Mouse (Mus musculus) stomach, embryonic 16.5 days (tissue): ENCODE results near the gene Sbf2. TPM values are rescaled to one million over a fixed set of nuclear protein-coding genes. Genes with fewer than 3 reads are reported as not detected.
A peak's percentile ranks its signal among the peaks of the same experiment; 100 is the strongest.
"Not testable (repeated sequence)": the region's sequence is repeated elsewhere in the genome, so short reads cannot be mapped to it uniquely, and the experiment has no call there.

Experiments
- ATAC-seq: fragments of 200-750 bp; cut with Nextera tagmentation; 2 replicates; pipeline ENCODE4 v1.8.0; 2017; ENCODE audit warnings: moderate number of reproducible peaks, moderate TSS enrichment; ENCODE audit not compliant: insufficient read depth, low FRiP score
- H3K27ac ChIP-seq: fragments of 300-500 bp; sonication (generic); 2 replicates; pipeline ENCODE4 v1.5.1; 2014; ENCODE audit warnings: low read length
- H3K27me3 ChIP-seq: fragments of 300-500 bp; sonication (generic); 2 replicates; pipeline ENCODE4 v1.6.1; 2014; ENCODE audit warnings: low read length, control low read depth, mixed read lengths; ENCODE audit not compliant: control insufficient read depth, insufficient read depth
- H3K36me3 ChIP-seq: fragments of 300-500 bp; sonication (generic); 2 replicates; pipeline ENCODE4 v1.6.1; 2014; ENCODE audit warnings: low read length; ENCODE audit not compliant: control insufficient read depth, insufficient read depth
- H3K4me1 ChIP-seq: fragments of 300-500 bp; sonication (generic); 2 replicates; pipeline ENCODE4 v1.6.1; 2014; ENCODE audit warnings: low read length, control low read depth, mixed read lengths; ENCODE audit not compliant: control insufficient read depth, insufficient read depth
- H3K4me2 ChIP-seq: fragments of 300-500 bp; sonication (generic); 2 replicates; pipeline ENCODE4 v1.6.1; 2014; ENCODE audit warnings: low read depth, low read length, mixed read lengths
- H3K4me3 ChIP-seq: fragments of 300-500 bp; sonication (generic); replicated peaks from 2 replicates; pipeline ENCODE4 v1.5.1; 2014; ENCODE audit warnings: mild to moderate bottlenecking, low read length
- H3K9ac ChIP-seq: fragments of 300-500 bp; sonication (generic); 2 replicates; pipeline ENCODE4 v1.6.1; 2014; ENCODE audit warnings: low read length
- H3K9me3 ChIP-seq: fragments of 300-500 bp; sonication (generic); replicated peaks from 2 replicates; pipeline ENCODE4 v1.6.1; 2016; ENCODE audit warnings: low read length, control low read depth; ENCODE audit not compliant: control insufficient read depth
- WGBS: fragments of 180-500 bp; shearing (Covaris S2); extraction: QIAGEN DNeasy Blood & Tissue Kit; methylation state at CpG from one replicate; pipeline ENCODE4 v1.1.7; 2014; 5-methylcytosine and 5-hydroxymethylcytosine counted together
- polyA plus RNA-seq: library from polyadenylated mRNA; unstranded; fragments of >200 nt; fragmentation: Nextera tagmentation; extraction: Ambion mirVana; gene quantifications from 2 replicates; pipeline ENCODE4 v1.2.1, GENCODE M21; 2015

The Sbf2 gene
- polyA plus RNA-seq, 1 experiment from 2014 or later, result 31.6 TPM

DNA sequence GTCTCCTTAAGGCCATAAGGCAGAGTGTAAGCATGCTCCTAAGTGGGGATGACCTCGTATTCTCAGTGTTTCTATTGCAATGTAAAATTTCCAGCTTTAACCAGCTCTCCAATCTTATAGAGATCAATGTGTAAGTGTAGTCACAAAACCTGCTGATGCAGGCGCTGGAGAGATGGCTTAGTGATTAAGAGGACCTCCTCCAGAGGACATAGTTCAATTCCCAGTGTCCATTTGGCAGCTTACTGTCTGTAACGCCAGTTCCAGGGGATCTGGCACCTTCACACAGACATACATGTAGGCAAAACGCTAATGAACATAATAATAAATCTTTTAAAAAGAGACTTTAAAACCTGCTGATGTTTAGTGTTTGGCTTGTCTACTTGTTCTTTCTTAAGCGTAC lies 200.4 kb downstream of the Sbf2 start:
- Histone ChIP-seq H3K27me3 (no peaks in the 10 kb centered on the region), H3K4me2 (no peak overlapping the region), H3K4me3 (no peak overlapping the region), H3K9me3 (no peaks in the 10 kb centered on the region), H3K9ac (no peak overlapping the region), H3K27ac (no peak overlapping the region), H3K4me1 (no peaks in the 10 kb centered on the region), H3K36me3 (no peaks in the 10 kb centered on the region)
- no peak for ATAC-seq
- 88% methylated on average over 5 of the region's 5 CpGs for WGBS

- no peaks in the 10 kb centered on the region for H3K27me3 ChIP-seq
- H3K9ac ChIP-seq, result no peak overlapping the region
- ATAC-seq, result no peak
- no peaks in the 10 kb centered on the region for H3K4me1 ChIP-seq
- H3K36me3 ChIP-seq, result peaks cover 8% of the 10 kb centered on the region; the same call in 1 of the 2 replicates
- no peak overlapping the region for H3K27ac ChIP-seq
- no peak overlapping the region for H3K4me2 ChIP-seq
- H3K9me3 ChIP-seq, result no peaks in the 10 kb centered on the region
- WGBS, result 63% methylated on average over 1 of the region's 1 CpGs
- H3K4me3 ChIP-seq, result no peak overlapping the region
Observed at GRCm38 (mm10) chr7:110402092-110402491, 212.6 kb downstream of the Sbf2 start.

- Histone ChIP-seq H3K36me3 (peaks cover 5% of the 10 kb centered on the region; the same call in 1 of the 2 replicates), H3K27me3 (no peaks in the 10 kb centered on the region), H3K27ac (no peak overlapping the region), H3K4me1 (no peaks in the 10 kb centered on the region), H3K4me2 (no peak overlapping the region), H3K9me3 (no peaks in the 10 kb centered on the region), H3K4me3 (no peak overlapping the region), H3K9ac (no peak overlapping the region)
- WGBS, result 48% methylated on average over 6 of the region's 6 CpGs
- ATAC-seq, result peak; percentile 29; the same call in 1 of the 2 replicates
Observed at GRCm38 (mm10) chr7:110392576-110392975, 222.1 kb downstream of the Sbf2 start.

DNA sequence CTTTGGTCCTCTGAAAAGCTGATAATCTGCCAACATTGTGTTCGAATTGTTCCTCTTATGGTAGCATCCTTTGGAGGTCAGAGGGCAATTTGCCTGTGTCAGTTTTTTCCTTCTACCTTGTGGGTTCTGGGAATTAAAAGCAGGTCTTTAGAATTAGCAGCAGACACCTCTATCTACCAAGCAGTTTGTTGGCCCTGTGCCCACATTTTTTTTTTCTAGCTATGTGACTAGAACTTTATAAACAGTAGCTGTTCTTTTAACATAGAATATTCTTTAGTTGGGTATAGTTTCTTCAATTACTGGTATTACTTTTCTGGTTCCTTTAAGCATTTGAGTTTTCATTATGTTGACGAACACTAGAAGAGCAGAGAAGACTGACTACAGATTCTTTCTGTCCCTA lies 223.1 kb downstream of the Sbf2 start:
- WGBS, result 78% methylated on average over 2 of the region's 2 CpGs
- no peak for ATAC-seq
- Histone ChIP-seq H3K9me3 (no peaks in the 10 kb centered on the region), H3K9ac (no peak overlapping the region), H3K4me1 (no peaks in the 10 kb centered on the region), H3K4me3 (no peak overlapping the region), H3K27ac (no peak overlapping the region), H3K27me3 (no peaks in the 10 kb centered on the region), H3K36me3 (no peaks in the 10 kb centered on the region), H3K4me2 (no peak overlapping the region)

- H3K36me3 ChIP-seq, H3K4me3 ChIP-seq, H3K4me1 ChIP-seq, H3K27me3 ChIP-seq, ATAC-seq, H3K4me2 ChIP-seq, H3K9ac ChIP-seq, H3K27ac ChIP-seq, H3K9me3 ChIP-seq: not testable (repeated sequence)
- WGBS, result 77% methylated on average over 2 of the region's 2 CpGs
Observed at GRCm38 (mm10) chr7:110388889-110389288, 225.8 kb downstream of the Sbf2 start.

- no peaks in the 10 kb centered on the region for H3K27me3 ChIP-seq
- H3K4me1 ChIP-seq, result no peaks in the 10 kb centered on the region
- no peaks in the 10 kb centered on the region for H3K36me3 ChIP-seq
- no peak for ATAC-seq
- WGBS, result 56% methylated on average over 2 of the region's 2 CpGs
- H3K9me3 ChIP-seq, result no peaks in the 10 kb centered on the region
- no peak overlapping the region for H3K9ac ChIP-seq
- H3K4me2 ChIP-seq, result no peak overlapping the region
- peak overlapping the region; percentile 30; the same call in 1 of the 2 replicates for H3K27ac ChIP-seq
- H3K4me3 ChIP-seq, result no peak overlapping the region
Observed at GRCm38 (mm10) chr7:110387565-110387964, 227.2 kb downstream of the Sbf2 start.

- H3K36me3 ChIP-seq, result no peaks in the 10 kb centered on the region
- H3K27ac ChIP-seq, result no peak overlapping the region
- H3K27me3 ChIP-seq, result no peaks in the 10 kb centered on the region
- no peaks in the 10 kb centered on the region for H3K4me1 ChIP-seq
- H3K4me2 ChIP-seq, result no peak overlapping the region
- no peak overlapping the region for H3K4me3 ChIP-seq
- whole genome bisulfite sequencing, result 85% methylated on average over 1 of the region's 1 CpGs
- H3K9me3 ChIP-seq, result no peaks in the 10 kb centered on the region
- no peak for ATAC-seq
- H3K9ac ChIP-seq, result no peak overlapping the region
Observed at GRCm38 (mm10) chr7:110385482-110385881, 229.2 kb downstream of the Sbf2 start.

DNA sequence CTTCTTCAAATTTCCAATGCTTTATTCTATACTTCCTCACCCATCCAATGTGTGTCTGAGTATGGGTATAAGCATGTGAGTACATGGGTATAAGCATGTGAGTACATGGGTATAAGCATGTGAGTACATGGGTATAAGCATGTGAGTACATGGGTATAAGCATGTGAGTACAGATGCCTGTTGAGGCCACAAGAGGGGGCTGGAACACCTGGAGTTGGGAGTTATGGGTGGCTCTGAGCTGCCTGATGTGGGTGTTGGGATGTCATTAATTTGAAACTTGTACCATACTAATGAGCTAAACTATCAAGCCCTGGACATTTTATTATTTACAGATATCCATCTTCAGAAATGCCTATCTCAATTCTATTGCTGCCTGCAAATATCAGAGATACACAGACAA lies 230.4 kb downstream of the Sbf2 start:
- H3K27me3 ChIP-seq, result no peaks in the 10 kb centered on the region
- ATAC-seq, result no peak
- H3K4me1 ChIP-seq, result no peaks in the 10 kb centered on the region
- H3K27ac ChIP-seq, result no peak overlapping the region
- no peak overlapping the region for H3K4me2 ChIP-seq
- no peaks in the 10 kb centered on the region for H3K36me3 ChIP-seq
- no peak overlapping the region for H3K4me3 ChIP-seq
- no peak overlapping the region for H3K9ac ChIP-seq
- no peaks in the 10 kb centered on the region for H3K9me3 ChIP-seq

DNA sequence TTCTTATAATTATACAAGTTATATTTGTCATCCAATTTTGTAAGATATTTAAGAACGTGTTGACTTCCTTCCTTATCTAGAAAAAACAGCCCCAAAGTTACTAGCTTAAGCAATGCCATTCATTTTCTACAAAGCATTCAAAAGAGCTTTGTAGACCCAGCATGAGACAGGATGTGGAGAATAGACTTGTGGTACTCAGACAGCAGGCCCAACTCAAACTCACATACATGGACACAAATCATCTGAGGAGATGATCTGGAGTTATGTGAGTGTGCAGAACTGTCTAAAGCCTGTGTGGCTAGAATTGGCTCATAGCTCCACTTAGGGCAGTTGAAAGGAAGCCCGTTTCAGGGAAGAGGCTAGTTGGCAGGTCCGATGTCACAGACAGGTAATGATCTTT lies 233.1 kb downstream of the Sbf2 start:
- Histone ChIP-seq H3K36me3 (no peaks in the 10 kb centered on the region), H3K4me3 (no peak overlapping the region), H3K9ac (no peak overlapping the region), H3K4me1 (no peaks in the 10 kb centered on the region), H3K27me3 (no peaks in the 10 kb centered on the region), H3K4me2 (no peak overlapping the region), H3K9me3 (no peaks in the 10 kb centered on the region), H3K27ac (no peak overlapping the region)
- 70% methylated on average over 3 of the region's 3 CpGs for WGBS
- ATAC-seq, result no peak
